Mouse (Mus musculus) liver, embryonic 11.5 days (tissue): ENCODE results near the gene Tecpr1. TPM values are rescaled to one million over a fixed set of nuclear protein-coding genes. Genes with fewer than 3 reads are reported as not detected.

Experiments used
- ATAC-seq: fragments of 200-750 bp; cut with Nextera tagmentation; replicated peaks from 2 replicates; pipeline ENCODE4 v1.8.0; 2017; ENCODE audit warnings: moderate number of reproducible peaks, mild to moderate bottlenecking, moderate TSS enrichment, moderate library complexity; ENCODE audit not compliant: low FRiP score
- DNase-seq: peaks from one replicate; pipeline ENCODE4 v3.0.0-alpha.2; 2017; ENCODE audit warnings: low spot score
- H3K27ac ChIP-seq: fragments of 300-500 bp; sonication (generic); 2 replicates; pipeline ENCODE4 v1.5.1; 2014; ENCODE audit warnings: mild to moderate bottlenecking, low read depth, low read length, control low read depth
- H3K27me3 ChIP-seq: fragments of 300-500 bp; sonication (generic); replicated peaks from 2 replicates; pipeline ENCODE4 v1.6.1; 2014; ENCODE audit warnings: low read length, mixed read lengths; ENCODE audit not compliant: control insufficient read depth, insufficient read depth
- H3K36me3 ChIP-seq: fragments of 300-500 bp; sonication (generic); 2 replicates; pipeline ENCODE4 v1.6.1; 2014; ENCODE audit warnings: mild to moderate bottlenecking, low read length, moderate library complexity, mixed read lengths; ENCODE audit not compliant: control insufficient read depth, insufficient read depth
- H3K4me1 ChIP-seq: fragments of 300-500 bp; sonication (generic); replicated peaks from 2 replicates; pipeline ENCODE4 v1.6.1; 2014; ENCODE audit warnings: low read length, mixed read lengths; ENCODE audit not compliant: control insufficient read depth, insufficient read depth
- H3K4me2 ChIP-seq: fragments of 300-500 bp; sonication (generic); 2 replicates; pipeline ENCODE4 v1.6.1; 2014; ENCODE audit warnings: mild to moderate bottlenecking, control low read depth, moderate library complexity
- H3K4me3 ChIP-seq: fragments of 300-500 bp; sonication (generic); 2 replicates; pipeline ENCODE4 v1.5.1; 2014; ENCODE audit warnings: low read depth, low read length, control low read depth
- H3K9ac ChIP-seq: fragments of 300-500 bp; sonication (generic); 2 replicates; pipeline ENCODE4 v1.6.1; 2014; ENCODE audit warnings: low read depth, low read length, control low read depth
- H3K9me3 ChIP-seq: fragments of 300-500 bp; sonication (generic); 2 replicates; pipeline ENCODE4 v1.6.1; 2016; ENCODE audit warnings: low read length, inconsistent platforms, mixed read lengths; ENCODE audit not compliant: control insufficient read depth
- WGBS: fragments of 180-500 bp; shearing (Covaris S2); extraction: QIAGEN DNeasy Blood & Tissue Kit; methylation state at CpG from one replicate; pipeline ENCODE4 v1.1.7; 2014; 5-methylcytosine and 5-hydroxymethylcytosine counted together
- polyA plus RNA-seq: library from polyadenylated mRNA; unstranded; fragments of >200 nt; fragmentation: Nextera tagmentation; extraction: Ambion mirVana; gene quantifications from 2 replicates; pipeline ENCODE4 v1.2.1, GENCODE M21; 2014

Tecpr1 gene
- 7.5 and 8.9 TPM in 2 replicates for polyA plus RNA-seq

GRCm38 (mm10) chr5:144223503-144223862 lies at the start of gene Tecpr1:
Gene Tecpr1 (minus strand): TSS chr5:144223615.
- ATAC-seq: peak; percentile 97
- Histone ChIP-seq H3K4me2 (peak within 1 kb of the TSS; percentile 90), H3K4me3 (peak within 1 kb of the TSS; percentile 67), H3K36me3 (no peaks in the 10 kb centered on the region), H3K27me3 (no peaks in the 10 kb centered on the region), H3K9ac (peak within 1 kb of the TSS; percentile 67), H3K9me3 (no peaks in the 10 kb centered on the region), H3K27ac (0 out of 2 replicates have a peak within 1 kb of the TSS, but pooled peaks have one; percentile 41), H3K4me1 (peaks cover 6% of the 10 kb centered on the region; the same call in 1 of the 2 replicates)
- WGBS: under 1% methylated on average over 37 of the region's 37 CpGs
- DNase-seq: peak; percentile 94

GRCm38 (mm10) chr5:144271772-144272171 lies 48.4 kb upstream of the Tecpr1 start:
- ATAC-seq (peak; percentile 40; the same call in 1 of the 2 replicates), DNase-seq (no peak)
- Histone ChIP-seq H3K4me3 (no peak overlapping the region), H3K4me2 (no peak overlapping the region), H3K36me3 (no peaks in the 10 kb centered on the region; the same call in 1 of the 2 replicates), H3K4me1 (peaks cover 7% of the 10 kb centered on the region), H3K9ac (no peak overlapping the region), H3K27me3 (no peaks in the 10 kb centered on the region), H3K9me3 (no peaks in the 10 kb centered on the region), H3K27ac (no peak overlapping the region)
- 19% methylated on average over 5 of the region's 5 CpGs for WGBS

- H3K4me1 ChIP-seq: peaks cover 7% of the 10 kb centered on the region
- H3K4me3 ChIP-seq: no peak overlapping the region
- H3K27me3 ChIP-seq: no peaks in the 10 kb centered on the region
- no peak overlapping the region for H3K4me2 ChIP-seq
- no peak overlapping the region for H3K27ac ChIP-seq
- WGBS: 52% methylated on average over 3 of the region's 3 CpGs
- H3K36me3 ChIP-seq: peaks cover 5% of the 10 kb centered on the region; the same call in 1 of the 2 replicates
- H3K9ac ChIP-seq: no peak overlapping the region
- DNase-seq: no peak
- H3K9me3 ChIP-seq: no peaks in the 10 kb centered on the region
- ATAC-seq: no peak
Observed at GRCm38 (mm10) chr5:144271118-144271517, 47.7 kb upstream of the Tecpr1 start.

- Histone ChIP-seq H3K36me3 (peaks cover 5% of the 10 kb centered on the region; the same call in 1 of the 2 replicates), H3K27me3 (no peaks in the 10 kb centered on the region), H3K9ac (no peak overlapping the region), H3K9me3 (no peaks in the 10 kb centered on the region), H3K4me1 (peaks cover 7% of the 10 kb centered on the region), H3K27ac (no peak overlapping the region), H3K4me3 (no peak overlapping the region), H3K4me2 (no peak overlapping the region)
- 69% methylated on average over 8 of the region's 8 CpGs for WGBS
- DNase-seq (no peak), ATAC-seq (no peak)
Observed at GRCm38 (mm10) chr5:144270420-144270819, 47.0 kb upstream of the Tecpr1 start.

GRCm38 (mm10) chr5:144269926-144270325 lies 46.5 kb upstream of the Tecpr1 start:
- ATAC-seq: no peak
- H3K36me3 ChIP-seq: peaks cover 5% of the 10 kb centered on the region; the same call in 1 of the 2 replicates
- whole genome bisulfite sequencing: 86% methylated on average over 7 of the region's 7 CpGs
- H3K27me3 ChIP-seq: no peaks in the 10 kb centered on the region
- H3K4me2 ChIP-seq: no peak overlapping the region
- H3K4me3 ChIP-seq: no peak overlapping the region
- no peak overlapping the region for H3K27ac ChIP-seq
- no peaks in the 10 kb centered on the region for H3K9me3 ChIP-seq
- DNase-seq: no peak
- peaks cover 7% of the 10 kb centered on the region for H3K4me1 ChIP-seq
- no peak overlapping the region for H3K9ac ChIP-seq

GRCm38 (mm10) chr5:144267535-144268241 lies 44.3 kb upstream of the Tecpr1 start:
- peaks cover 7% of the 10 kb centered on the region for H3K4me1 ChIP-seq
- H3K27ac ChIP-seq: no peak overlapping the region
- no peak overlapping the region for H3K4me3 ChIP-seq
- H3K27me3 ChIP-seq: no peaks in the 10 kb centered on the region
- DNase-seq (no peak), ATAC-seq (no peak)
- peaks cover 10% of the 10 kb centered on the region for H3K36me3 ChIP-seq
- no peak overlapping the region for H3K9ac ChIP-seq
- WGBS: 87% methylated on average over 8 of the region's 8 CpGs
- no peak overlapping the region for H3K4me2 ChIP-seq
- H3K9me3 ChIP-seq: no peaks in the 10 kb centered on the region

DNA sequence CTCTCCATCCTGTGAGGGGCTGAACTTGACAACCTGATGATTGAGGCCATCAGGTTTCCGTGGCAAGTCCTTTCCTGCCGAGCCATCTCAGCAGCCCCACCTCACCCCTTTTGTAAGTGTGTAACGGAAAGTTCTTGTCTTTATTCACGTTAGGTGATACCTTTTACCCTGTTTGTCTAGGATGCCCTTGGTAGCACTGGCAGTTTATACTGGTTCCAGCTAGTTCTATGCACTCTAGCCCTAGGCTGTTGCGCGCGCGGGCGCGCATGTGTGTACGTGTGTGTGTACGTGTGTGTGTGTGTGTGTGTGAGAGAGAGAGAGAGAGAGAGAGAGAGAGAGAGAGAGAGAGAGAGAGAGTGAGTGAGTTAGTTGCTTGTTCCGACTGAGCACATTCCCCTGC lies 40.1 kb upstream of the Tecpr1 start:
- Histone ChIP-seq H3K27ac (no peak overlapping the region), H3K4me3 (no peak overlapping the region)
- 86% methylated on average over 13 of the region's 13 CpGs for WGBS

DNA sequence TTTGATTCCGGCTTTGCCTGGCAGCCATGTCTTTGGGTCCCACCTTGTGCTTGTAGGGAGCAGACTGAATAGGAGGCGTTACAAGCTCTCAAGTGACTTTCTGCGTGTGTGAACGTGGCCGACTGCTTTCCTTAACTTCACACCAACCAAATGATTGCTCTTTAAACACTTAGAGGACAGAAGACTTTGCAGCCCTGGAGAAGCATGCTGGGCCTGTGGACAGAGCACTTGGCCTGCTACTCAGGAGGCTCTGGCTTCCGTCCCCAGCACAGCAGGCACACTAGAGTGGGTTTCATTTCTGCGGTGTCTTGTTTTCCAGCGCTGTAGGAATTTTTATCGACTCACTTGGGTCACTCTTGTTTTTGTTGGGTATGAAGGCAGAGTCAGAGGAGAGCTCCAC lies 39.7 kb upstream of the Tecpr1 start:
- Histone ChIP-seq H3K36me3 (peaks cover 10% of the 10 kb centered on the region), H3K9me3 (no peaks in the 10 kb centered on the region), H3K4me1 (peaks cover 17% of the 10 kb centered on the region), H3K27me3 (no peaks in the 10 kb centered on the region), H3K27ac (no peak overlapping the region), H3K9ac (no peak overlapping the region), H3K4me3 (no peak overlapping the region), H3K4me2 (no peak overlapping the region)
- 84% methylated on average over 9 of the region's 9 CpGs for WGBS
- DNase-seq: no peak
- no peak for ATAC-seq

More for the DNA sequence above, 40.1 kb upstream of the Tecpr1 start:
- Histone ChIP-seq H3K4me2 (no peak overlapping the region), H3K4me1 (peaks cover 13% of the 10 kb centered on the region), H3K27me3 (no peaks in the 10 kb centered on the region), H3K9ac (no peak overlapping the region), H3K36me3 (peaks cover 10% of the 10 kb centered on the region), H3K9me3 (no peaks in the 10 kb centered on the region)
- ATAC-seq (no peak), DNase-seq (no peak)

GRCm38 (mm10) chr5:144261829-144262228 lies 38.4 kb upstream of the Tecpr1 start:
- H3K9me3 ChIP-seq: no peaks in the 10 kb centered on the region
- no peak overlapping the region for H3K4me2 ChIP-seq
- no peak overlapping the region for H3K9ac ChIP-seq
- H3K4me3 ChIP-seq: no peak overlapping the region
- WGBS: 87% methylated on average over 5 of the region's 5 CpGs
- H3K36me3 ChIP-seq: peaks cover 10% of the 10 kb centered on the region
- DNase-seq (no peak), ATAC-seq (no peak)
- H3K27ac ChIP-seq: no peak overlapping the region
- H3K27me3 ChIP-seq: no peaks in the 10 kb centered on the region
- H3K4me1 ChIP-seq: peaks cover 29% of the 10 kb centered on the region
